Mouse (Mus musculus) hindbrain, embryonic 13.5 days (tissue): ENCODE measurements around the gene Ndrg2. TPM values are rescaled to one million over a fixed set of nuclear protein-coding genes. Genes with fewer than 3 reads are reported as not detected.

ENCODE experiments used
- polyA plus RNA-seq: library from polyadenylated mRNA; unstranded; fragments of >200 nt; fragmentation: Nextera tagmentation; extraction: Ambion mirVana; gene quantifications from 2 replicates; pipeline ENCODE4 v1.2.1, GENCODE M21; 2015

The Ndrg2 gene
- polyA plus RNA-seq, 1 experiment from 2014 or later: 144 TPM

Other genes with a start within 250 kb of the Ndrg2 start
- gene Gm17079, start 218.7 kb downstream of the Ndrg2 start, polyA plus RNA-seq: not detected in 2 replicates
- gene Gm5800, start 197.0 kb downstream of the Ndrg2 start, polyA plus RNA-seq: not detected in 2 replicates
- not detected in 2 replicates for gene Ang4, start 140.6 kb downstream of the Ndrg2 start, polyA plus RNA-seq
- gene AY358078, start 114.1 kb downstream of the Ndrg2 start, polyA plus RNA-seq: not detected in 2 replicates
- not detected in 2 replicates for gene Ear6, start 60.5 kb downstream of the Ndrg2 start, polyA plus RNA-seq
- 82.5 and 86.0 TPM in 2 replicates for gene Mettl17, start 29.3 kb downstream of the Ndrg2 start, polyA plus RNA-seq
- 1.7 and 1.8 TPM in 2 replicates for gene Slc39a2, start 21.3 kb downstream of the Ndrg2 start, polyA plus RNA-seq
- not detected in 2 replicates for gene Tppp2, start 4.3 kb upstream of the Ndrg2 start, polyA plus RNA-seq
- not detected in 2 replicates for gene Rnase13, start 8.6 kb upstream of the Ndrg2 start, polyA plus RNA-seq
- gene Arhgef40, start 70.6 kb upstream of the Ndrg2 start, polyA plus RNA-seq: 76.8 and 83.1 TPM in 2 replicates
- gene Tmem253, start 101.5 kb upstream of the Ndrg2 start, polyA plus RNA-seq: 0.79 and 0.84 TPM in 2 replicates
- gene Zfp219, start 106.6 kb upstream of the Ndrg2 start, polyA plus RNA-seq: 30.5 and 33.1 TPM in 2 replicates
- gene Olfr221, start 128.3 kb upstream of the Ndrg2 start, polyA plus RNA-seq: not detected in 2 replicates
- gene Hnrnpc, start 189.9 kb upstream of the Ndrg2 start, polyA plus RNA-seq: 623 and 652 TPM in 2 replicates
- gene Rpgrip1, start 196.5 kb upstream of the Ndrg2 start, polyA plus RNA-seq: 51.5 and 54.6 TPM in 2 replicates